Mouse (Mus musculus) hindbrain, embryonic 14.5 days (tissue): ENCODE measurements around the gene Gm10260. TPM values are rescaled to one million over a fixed set of nuclear protein-coding genes. Genes with fewer than 3 reads are reported as not detected.

Experiments used
- ATAC-seq: fragments of 200-750 bp; cut with Nextera tagmentation; 2 replicates; pipeline ENCODE4 v1.8.0; 2017; ENCODE audit warnings: moderate number of reproducible peaks, mild to moderate bottlenecking, moderate TSS enrichment, moderate library complexity; ENCODE audit not compliant: low FRiP score
- DNase-seq: peaks from one replicate; pipeline ENCODE4 v3.0.0-alpha.2; 2015; ENCODE audit warnings: low spot score
- H3K27ac ChIP-seq: fragments of 300-500 bp; sonication (generic); 2 replicates; pipeline ENCODE4 v1.5.1; 2014; ENCODE audit warnings: mild to moderate bottlenecking, moderate library complexity
- H3K27me3 ChIP-seq: fragments of 300-500 bp; sonication (generic); 2 replicates; pipeline ENCODE4 v1.6.1; 2014; ENCODE audit warnings: mild to moderate bottlenecking, low read length, mixed read lengths; ENCODE audit not compliant: control insufficient read depth, insufficient read depth
- H3K36me3 ChIP-seq: fragments of 300-500 bp; sonication (generic); replicated peaks from 2 replicates; pipeline ENCODE4 v1.6.1; 2014; ENCODE audit not compliant: control insufficient read depth, insufficient read depth
- H3K4me1 ChIP-seq: fragments of 300-500 bp; sonication (generic); replicated peaks from 2 replicates; pipeline ENCODE4 v1.6.1; 2014; ENCODE audit warnings: antibody characterized with exemption, low read length, mixed read lengths; ENCODE audit not compliant: control insufficient read depth, insufficient read depth
- H3K4me2 ChIP-seq: fragments of 300-500 bp; sonication (generic); replicated peaks from 2 replicates; pipeline ENCODE4 v1.6.1; 2014; ENCODE audit warnings: mild to moderate bottlenecking, moderate library complexity
- H3K4me3 ChIP-seq: fragments of 300-500 bp; sonication (generic); replicated peaks from 2 replicates; pipeline ENCODE4 v1.5.1; 2014; ENCODE audit warnings: mild to moderate bottlenecking, low read length
- H3K9ac ChIP-seq: fragments of 300-500 bp; sonication (generic); 2 replicates; pipeline ENCODE4 v1.6.1; 2014
- H3K9me3 ChIP-seq: fragments of 300-500 bp; sonication (generic); 2 replicates; pipeline ENCODE4 v1.6.1; 2016; ENCODE audit warnings: low read length; ENCODE audit not compliant: control insufficient read depth
- WGBS: fragments of 180-500 bp; shearing (Covaris S2); extraction: QIAGEN DNeasy Blood & Tissue Kit; methylation state at CpG from one replicate; pipeline ENCODE4 v1.1.7; 2014; 5-methylcytosine and 5-hydroxymethylcytosine counted together
- polyA plus RNA-seq: library from polyadenylated mRNA; unstranded; fragments of >200 nt; fragmentation: Nextera tagmentation; extraction: Ambion mirVana; gene quantifications from 2 replicates; pipeline ENCODE4 v1.2.1, GENCODE M21; 2014

Gene Gm10260
- polyA plus RNA-seq, 1 experiment from 2014 or later: 2.2 TPM

DNA sequence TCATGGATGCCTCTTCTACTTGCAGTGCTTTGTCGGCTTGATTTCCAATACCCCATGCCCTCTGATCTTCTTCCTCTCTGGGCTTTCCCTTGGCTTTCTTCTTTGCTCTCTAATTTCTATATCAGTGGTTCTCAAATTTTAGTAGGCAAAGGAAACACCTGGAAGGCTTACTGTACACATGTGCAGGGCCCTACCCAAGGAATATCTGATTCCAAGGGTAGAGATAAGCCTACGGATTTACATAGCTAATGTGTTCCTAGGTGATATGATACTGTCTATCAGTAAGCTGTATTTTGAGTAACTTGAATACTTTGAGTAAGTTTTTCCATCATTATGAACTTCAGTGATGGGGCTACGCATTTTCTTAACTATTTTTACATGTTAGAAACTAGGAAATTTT, 25.7 kb downstream of the Gm10260 start:
- no peaks in the 10 kb centered on the region for H3K4me1 ChIP-seq
- no peak overlapping the region for H3K9ac ChIP-seq
- H3K9me3 ChIP-seq: no peaks in the 10 kb centered on the region
- no peak for ATAC-seq
- H3K36me3 ChIP-seq: no peaks in the 10 kb centered on the region
- H3K27me3 ChIP-seq: no peaks in the 10 kb centered on the region
- H3K4me2 ChIP-seq: no peak overlapping the region
- WGBS: 98% methylated on average over 3 of the region's 3 CpGs
- H3K4me3 ChIP-seq: no peak overlapping the region
- no peak for DNase-seq
- H3K27ac ChIP-seq: no peak overlapping the region

DNA sequence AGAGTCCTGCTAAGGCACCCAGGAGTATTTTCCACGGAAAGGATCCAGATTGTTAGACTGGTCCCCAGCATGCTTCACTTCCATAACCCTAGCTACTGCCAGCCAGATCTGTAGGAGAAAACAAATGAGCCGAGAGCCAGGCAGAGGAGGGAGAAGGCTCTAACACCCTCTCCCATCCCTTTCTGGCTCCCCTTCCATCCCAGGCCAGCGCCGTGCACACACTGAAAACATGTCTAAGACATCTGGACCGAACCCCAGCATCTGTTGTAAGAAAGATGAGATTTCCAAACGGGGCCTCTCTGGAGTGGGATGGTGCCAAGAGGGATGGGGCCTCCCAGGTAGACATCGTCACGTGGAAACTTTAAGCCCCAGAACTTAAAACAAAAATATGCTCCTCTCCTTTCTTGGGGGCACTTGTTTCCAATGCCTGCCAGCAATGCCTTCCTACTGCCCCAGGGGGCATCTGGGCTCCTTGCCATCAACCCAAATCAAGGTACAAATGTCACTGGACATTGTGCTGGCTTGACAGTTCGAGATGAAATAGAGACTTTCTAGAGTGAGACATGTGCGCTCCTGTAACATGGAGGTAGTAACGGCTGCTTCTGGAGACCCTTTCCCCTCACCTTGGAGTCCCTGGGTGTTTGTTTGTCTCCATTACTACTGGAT, 35.1 kb downstream of the Gm10260 start:
- no peak for ATAC-seq
- no peak overlapping the region for H3K9ac ChIP-seq
- H3K36me3 ChIP-seq: no peaks in the 10 kb centered on the region
- no peaks in the 10 kb centered on the region for H3K9me3 ChIP-seq
- H3K4me3 ChIP-seq: no peak overlapping the region
- H3K27ac ChIP-seq: no peak overlapping the region
- H3K4me2 ChIP-seq: no peak overlapping the region
- no peaks in the 10 kb centered on the region for H3K4me1 ChIP-seq
- no peak for DNase-seq
- 58% methylated on average over 11 of the region's 11 CpGs for WGBS
- no peaks in the 10 kb centered on the region for H3K27me3 ChIP-seq

DNA sequence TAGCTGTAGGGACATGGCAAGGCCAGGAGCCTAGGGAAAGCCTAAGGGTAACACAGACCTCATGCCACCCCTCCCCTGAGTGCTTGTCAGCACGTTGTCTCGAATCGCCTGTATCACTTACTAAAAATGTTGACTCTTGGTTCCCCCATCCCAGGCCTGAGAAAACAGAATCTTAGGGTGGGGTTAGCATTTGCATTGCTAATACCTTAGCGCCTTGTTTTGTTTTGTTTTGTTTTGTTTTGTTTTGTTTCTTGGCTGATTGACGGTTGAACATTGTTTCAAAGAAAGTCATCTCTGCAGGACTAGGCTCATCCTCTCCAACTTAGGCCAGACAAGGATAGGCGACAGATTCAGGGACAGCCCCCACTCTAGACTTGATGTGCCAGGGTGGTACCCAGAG, 35.9 kb downstream of the Gm10260 start:
- no peaks in the 10 kb centered on the region for H3K27me3 ChIP-seq
- no peaks in the 10 kb centered on the region for H3K4me1 ChIP-seq
- H3K4me2 ChIP-seq: no peak overlapping the region
- no peak overlapping the region for H3K9ac ChIP-seq
- no peaks in the 10 kb centered on the region for H3K36me3 ChIP-seq
- H3K9me3 ChIP-seq: no peaks in the 10 kb centered on the region
- WGBS: 42% methylated on average over 6 of the region's 6 CpGs
- no peak overlapping the region for H3K27ac ChIP-seq
- ATAC-seq (no peak), DNase-seq (no peak)
- H3K4me3 ChIP-seq: no peak overlapping the region

GRCm38 (mm10) chr13:97712506-97713275, 47.7 kb downstream of the Gm10260 start:
- no peaks in the 10 kb centered on the region for H3K27me3 ChIP-seq
- WGBS: 74% methylated on average over 8 of the region's 8 CpGs
- DNase-seq (no peak), ATAC-seq (no peak)
- no peaks in the 10 kb centered on the region for H3K36me3 ChIP-seq
- no peak overlapping the region for H3K9ac ChIP-seq
- no peaks in the 10 kb centered on the region for H3K4me1 ChIP-seq
- no peak overlapping the region for H3K27ac ChIP-seq
- no peak overlapping the region for H3K4me3 ChIP-seq
- H3K4me2 ChIP-seq: no peak overlapping the region
- H3K9me3 ChIP-seq: no peaks in the 10 kb centered on the region

- DNase-seq (no peak), ATAC-seq (no peak)
- 84% methylated on average over 2 of the region's 2 CpGs for WGBS
- H3K27me3 ChIP-seq: no peaks in the 10 kb centered on the region
- H3K36me3 ChIP-seq: no peaks in the 10 kb centered on the region
- H3K4me2 ChIP-seq: no peak overlapping the region
- H3K27ac ChIP-seq: no peak overlapping the region
- no peak overlapping the region for H3K4me3 ChIP-seq
- no peaks in the 10 kb centered on the region for H3K4me1 ChIP-seq
- no peak overlapping the region for H3K9ac ChIP-seq
- no peaks in the 10 kb centered on the region for H3K9me3 ChIP-seq
These were observed 48.9 kb downstream of the Gm10260 start for GRCm38 (mm10) chr13:97711510-97711909.
